Mouse (Mus musculus): ENCODE results near the gene Olfr1259.
"Not testable (repeated sequence)": the region's sequence is repeated elsewhere in the genome, so short reads cannot be mapped to it uniquely, and the experiment has no call there.

Olfr1259 gene

DNA sequence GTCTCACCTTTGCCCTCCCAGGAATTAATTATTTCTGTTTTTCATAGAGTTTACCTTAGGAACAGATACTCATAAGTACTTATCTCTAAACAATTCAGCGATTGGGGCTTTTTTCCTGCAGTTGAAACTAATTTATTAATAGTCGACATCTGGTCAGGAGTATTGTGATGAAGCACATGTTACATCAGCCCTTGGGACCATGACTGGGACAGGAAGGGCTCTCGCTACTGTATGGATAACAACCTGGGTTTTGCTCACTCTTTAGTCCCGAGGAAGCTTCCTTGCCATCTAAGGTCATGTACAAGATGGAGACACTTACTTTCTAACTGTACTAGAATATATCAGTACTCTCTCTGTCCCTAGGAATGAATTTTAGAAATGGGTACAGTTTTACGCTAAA lies at the start of gene Olfr1259:
Gene Olfr1259, minus strand, starts transcription at position 101 of the 400 bp plus-strand sequence.
- DNase-seq = no peak

DNA sequence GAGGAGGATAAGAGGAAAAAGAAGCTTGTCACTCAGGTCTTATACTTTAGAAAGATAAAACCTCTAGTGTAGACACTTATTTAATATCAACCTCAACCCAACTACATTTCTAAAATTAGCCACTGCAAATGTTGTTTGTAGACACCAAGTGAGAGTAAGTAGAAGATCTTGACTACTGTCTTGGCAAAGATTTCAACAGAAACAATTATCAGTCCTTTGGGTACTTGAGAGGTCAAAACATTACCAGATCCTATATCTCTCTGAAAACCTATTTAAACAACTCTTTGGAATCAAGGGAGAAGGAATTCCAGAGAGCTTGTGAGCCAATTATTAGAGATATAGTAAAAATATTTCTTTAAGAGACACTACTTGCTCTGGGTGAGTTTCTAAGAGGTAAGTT lies 42.5 kb upstream of the Olfr1259 start, which contains the start of gene Olfr1261:
Gene Olfr1261, plus strand, starts transcription at position 301 of the 400 bp plus-strand sequence.
- no peak for DNase-seq

DNA sequence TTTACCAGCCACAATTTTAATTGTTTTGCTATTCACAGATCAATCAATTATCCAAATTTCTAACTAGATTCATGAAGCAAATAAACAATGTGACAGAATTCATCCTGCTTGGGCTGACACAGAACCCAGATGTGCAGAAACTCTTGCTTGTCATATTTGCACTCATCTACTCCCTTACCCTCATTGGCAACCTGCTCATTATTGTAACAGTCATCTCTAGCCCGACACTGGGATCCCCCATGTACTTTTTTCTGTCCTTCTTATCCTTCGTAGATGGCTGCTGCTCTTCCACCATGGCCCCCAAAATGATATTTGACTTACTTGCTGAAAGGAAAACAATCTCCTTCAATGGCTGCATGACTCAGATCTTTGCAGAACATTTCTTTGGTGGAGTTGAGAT lies 29.2 kb upstream of the Olfr1259 start:
- DNase-seq = no peak

DNA sequence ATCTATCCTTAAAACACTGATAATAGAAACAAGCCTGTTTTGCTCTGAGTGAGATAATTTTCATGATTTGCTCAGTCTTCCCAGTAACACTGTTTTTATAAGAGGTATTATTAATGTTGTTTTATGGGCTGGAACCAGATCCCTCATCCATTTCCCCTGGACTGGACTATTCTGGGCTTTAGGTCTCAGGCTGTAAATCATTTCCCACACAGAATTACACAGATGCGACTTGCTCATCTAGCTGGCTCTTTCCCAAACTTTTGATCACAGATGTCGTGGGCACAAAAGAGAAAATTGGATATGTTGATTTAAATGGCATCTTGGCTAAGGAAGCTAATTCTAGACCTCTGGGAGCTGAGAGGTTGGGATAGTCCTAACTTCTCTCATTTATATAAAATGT lies 25.7 kb upstream of the Olfr1259 start, which contains the start of gene Olfr1260:
Gene Olfr1260, plus strand, starts transcription at position 157 of the 400 bp plus-strand sequence.
- DNase-seq = peak; percentile 5

DNA sequence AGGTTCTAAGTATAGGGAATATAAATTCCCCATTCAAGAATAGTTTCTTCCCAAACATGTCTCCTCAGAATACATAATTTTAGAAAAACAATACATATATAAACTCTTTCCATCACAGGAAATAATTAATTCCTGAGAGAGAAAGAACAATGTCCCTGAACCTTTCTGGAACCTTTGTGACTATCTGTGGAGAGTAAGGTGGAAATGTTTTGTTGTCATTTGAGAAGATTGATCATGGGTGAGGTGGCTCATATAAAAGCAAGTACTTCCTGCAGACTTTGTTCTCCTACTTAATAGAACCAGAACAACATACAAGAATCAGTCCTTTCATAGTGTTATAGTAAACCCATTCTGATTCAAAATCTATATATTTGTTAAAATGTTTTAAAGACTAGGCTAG lies 21.5 kb downstream of the Olfr1259 start, which contains the start of gene Olfr1258:
Gene Olfr1258, plus strand, starts transcription at position 301 of the 400 bp plus-strand sequence.
- DNase-seq = no peak

DNA sequence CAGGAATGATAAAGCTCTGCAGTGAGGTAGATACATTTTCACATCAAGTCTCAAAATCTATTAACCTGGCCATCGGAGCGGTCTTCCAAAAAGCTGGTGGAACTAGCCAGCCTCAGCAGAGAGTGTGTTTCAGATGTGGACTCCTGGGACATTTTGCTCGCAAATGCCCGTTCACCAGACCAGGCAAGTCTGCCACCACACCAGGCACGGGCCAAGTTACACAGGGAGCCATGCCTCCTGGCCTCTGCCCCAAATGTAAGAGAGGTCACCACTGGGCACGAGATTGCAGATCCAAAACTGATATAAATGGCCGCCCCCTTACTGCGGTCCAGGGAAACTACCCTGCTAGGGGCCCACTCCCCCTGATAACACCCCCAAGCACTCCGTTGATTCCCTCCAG lies 35.8 kb downstream of the Olfr1259 start:
- not testable (repeated sequence) for DNase-seq

All from right cerebral cortex, adult 18-20 months (tissue).